Mouse (Mus musculus) midbrain, postnatal 0 days (tissue): Measurements from ENCODE around the gene Prss29. TPM values are rescaled to one million over a fixed set of nuclear protein-coding genes. Genes with fewer than 3 reads are reported as not detected.

Experiments used
- ATAC-seq: fragments of 200-750 bp; cut with Nextera tagmentation; 2 replicates; pipeline ENCODE4 v1.8.0; 2017; ENCODE audit warnings: moderate number of reproducible peaks, mild to moderate bottlenecking, moderate TSS enrichment, moderate library complexity; ENCODE audit not compliant: low FRiP score
- DNase-seq: peaks from one replicate; pipeline ENCODE4 v3.0.0-alpha.2; 2015; ENCODE audit warnings: low spot score
- H3K27ac ChIP-seq: fragments of 300-500 bp; sonication (generic); 2 replicates; pipeline ENCODE4 v1.5.1; 2014; ENCODE audit warnings: low read depth, mild to moderate bottlenecking, low read length, mixed read lengths
- H3K27me3 ChIP-seq: fragments of 300-500 bp; sonication (generic); 2 replicates; pipeline ENCODE4 v1.6.1; 2014; ENCODE audit warnings: low read length, control low read depth, mixed read lengths; ENCODE audit not compliant: insufficient read depth
- H3K36me3 ChIP-seq: fragments of 300-500 bp; sonication (generic); 2 replicates; pipeline ENCODE4 v1.6.1; 2014; ENCODE audit warnings: low read length, control low read depth, mixed read lengths; ENCODE audit not compliant: insufficient read depth
- H3K4me1 ChIP-seq: fragments of 300-500 bp; sonication (generic); 2 replicates; pipeline ENCODE4 v1.6.1; 2014; ENCODE audit warnings: mild to moderate bottlenecking, control low read depth, antibody characterized with exemption, low read length, mixed read lengths; ENCODE audit not compliant: insufficient read depth
- H3K4me2 ChIP-seq: fragments of 300-500 bp; sonication (generic); 2 replicates; pipeline ENCODE4 v1.6.1; 2014; ENCODE audit warnings: low read depth, mild to moderate bottlenecking, low read length, mixed read lengths; ENCODE audit not compliant: poor library complexity, severe bottlenecking
- H3K4me3 ChIP-seq: fragments of 300-500 bp; sonication (generic); 2 replicates; pipeline ENCODE4 v1.5.1; 2014; ENCODE audit warnings: low read depth, mild to moderate bottlenecking, low read length, moderate library complexity
- H3K9ac ChIP-seq: fragments of 300-500 bp; sonication (generic); replicated peaks from 2 replicates; pipeline ENCODE4 v1.6.1; 2014; ENCODE audit warnings: mild to moderate bottlenecking, low read length, moderate library complexity, mixed read lengths; ENCODE audit not compliant: poor library complexity, severe bottlenecking
- H3K9me3 ChIP-seq: fragments of 300-500 bp; sonication (generic); 2 replicates; pipeline ENCODE4 v1.6.1; 2016; ENCODE audit warnings: low read length, control low read depth
- CTCF ChIP-seq: IDR thresholded peaks from 2 replicates; pipeline ENCODE4 v1.5.1; 2016; ENCODE audit warnings: antibody characterized with exemption, mild to moderate bottlenecking
- WGBS: fragments of 180-500 bp; shearing (Covaris S2); extraction: QIAGEN DNeasy Blood & Tissue Kit; methylation state at CpG from one replicate; pipeline ENCODE4 v1.1.7; 2014; 5-methylcytosine and 5-hydroxymethylcytosine counted together
- polyA plus RNA-seq: library from polyadenylated mRNA; unstranded; fragments of >200 nt; fragmentation: Nextera tagmentation; extraction: Ambion mirVana; gene quantifications from 2 replicates; pipeline ENCODE4 v1.2.1, GENCODE M21; 2015
- total RNA-seq: library from RNA; depleted of rRNA; stranded (reverse); fragments of >200 nt; gene quantifications from 2 replicates; pipeline ENCODE4 v1.2.3, GENCODE M21; 2014

Gene Prss29
- total and polyA plus RNA-seq, 2 experiments from 2014 or later = not detected

DNA sequence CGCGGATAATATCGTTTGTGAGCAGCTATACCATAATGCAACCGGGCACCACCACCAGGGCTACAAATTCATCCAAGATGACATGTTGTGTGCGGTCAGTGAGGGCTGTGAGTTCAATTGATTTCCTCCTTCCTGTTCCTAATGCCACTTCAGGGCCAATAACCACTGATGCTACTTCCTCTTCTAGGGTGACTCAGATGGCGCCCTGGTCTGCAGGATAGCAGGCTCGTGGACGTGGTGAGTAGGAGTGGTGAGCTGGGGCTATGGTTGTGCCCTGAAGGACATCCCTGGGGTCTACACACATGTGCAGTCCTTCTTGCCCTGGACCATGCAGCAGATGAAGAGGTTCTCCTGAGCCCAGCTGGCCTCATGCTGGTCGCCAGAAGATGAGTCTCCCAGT is 13.9 kb downstream of the Prss29 start:
- Histone ChIP-seq H3K36me3 (no peaks in the 10 kb centered on the region), H3K27me3 (0 out of 2 replicates have a peak, but pooled peaks cover 6% of the 10 kb centered on the region), H3K9me3 (no peaks in the 10 kb centered on the region), H3K4me3 (no peak overlapping the region), H3K4me2 (no peak overlapping the region), H3K27ac (no peak overlapping the region), H3K9ac (no peak overlapping the region), H3K4me1 (no peaks in the 10 kb centered on the region)
- TF ChIP-seq CTCF = no peak
- no peak for ATAC-seq
- DNase-seq = no peak
- WGBS = 78% methylated on average over 9 of the region's 9 CpGs

DNA sequence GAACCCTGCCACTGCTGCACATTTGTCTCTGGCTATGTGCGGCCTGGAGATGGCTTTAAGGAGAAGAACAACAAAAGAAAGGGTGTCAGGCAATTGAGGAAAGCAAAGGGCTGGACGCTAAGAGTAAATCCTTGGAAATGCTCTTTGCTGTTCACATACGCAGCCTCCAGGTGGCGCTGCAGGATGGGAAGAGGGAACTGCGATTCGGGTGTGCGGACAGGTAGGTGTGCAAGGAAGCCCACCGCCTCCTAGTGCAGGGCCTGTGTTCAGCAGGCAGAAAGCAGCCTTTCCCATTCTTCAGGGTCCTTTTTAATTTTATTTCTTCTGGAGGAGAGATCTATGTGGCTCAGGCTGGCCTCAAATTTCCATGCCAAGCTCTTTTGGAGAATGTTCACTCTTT is 15.5 kb downstream of the Prss29 start:
- no peaks in the 10 kb centered on the region for H3K36me3 ChIP-seq
- peak; percentile 52; the same call in 1 of the 2 replicates for ATAC-seq
- H3K4me3 ChIP-seq = no peak overlapping the region
- peak; percentile 81 for DNase-seq
- H3K4me2 ChIP-seq = no peak overlapping the region
- peak; percentile 99 for TF ChIP-seq CTCF
- no peak overlapping the region; the same call in 1 of the 2 replicates for H3K9ac ChIP-seq
- no peak overlapping the region for H3K27ac ChIP-seq
- 0 out of 2 replicates have a peak, but pooled peaks cover 6% of the 10 kb centered on the region for H3K27me3 ChIP-seq
- no peaks in the 10 kb centered on the region for H3K4me1 ChIP-seq
- WGBS = 2% methylated on average over 8 of the region's 8 CpGs
- H3K9me3 ChIP-seq = no peaks in the 10 kb centered on the region

- 83% methylated on average over 4 of the region's 4 CpGs for WGBS
- Histone ChIP-seq H3K9ac (no peak overlapping the region), H3K27ac (no peak overlapping the region), H3K27me3 (no peaks in the 10 kb centered on the region), H3K36me3 (no peaks in the 10 kb centered on the region), H3K4me2 (no peak overlapping the region), H3K9me3 (no peaks in the 10 kb centered on the region), H3K4me3 (no peak overlapping the region), H3K4me1 (no peaks in the 10 kb centered on the region)
- no peak for TF ChIP-seq CTCF
- DNase-seq = no peak
- ATAC-seq = no peak
These were observed 19.8 kb downstream of the Prss29 start for GRCm38 (mm10) chr17:25338218-25338617.

DNA sequence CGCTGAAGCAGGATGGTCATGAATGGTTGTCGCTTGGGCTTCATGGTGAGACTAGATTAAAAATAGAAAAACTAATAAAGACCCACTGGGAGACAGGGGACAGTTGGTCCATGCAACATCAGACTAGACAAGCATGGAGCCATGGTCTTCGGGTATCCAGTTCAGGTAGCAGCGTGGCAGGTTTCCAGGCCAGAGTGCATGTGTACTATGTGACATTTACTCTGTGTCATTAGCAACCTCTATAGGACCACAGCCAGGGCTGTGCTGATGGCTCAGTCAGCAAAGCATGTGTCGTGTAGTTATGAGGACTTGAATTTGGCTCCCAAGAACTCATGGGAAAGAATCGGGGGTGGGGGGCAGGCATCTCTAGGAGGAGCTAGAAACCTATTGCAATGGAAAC is 21.5 kb downstream of the Prss29 start:
- no peaks in the 10 kb centered on the region for H3K27me3 ChIP-seq
- no peaks in the 10 kb centered on the region for H3K9me3 ChIP-seq
- H3K4me2 ChIP-seq = no peak overlapping the region
- H3K27ac ChIP-seq = no peak overlapping the region
- H3K36me3 ChIP-seq = no peaks in the 10 kb centered on the region
- H3K4me1 ChIP-seq = no peaks in the 10 kb centered on the region
- no peak overlapping the region for H3K9ac ChIP-seq
- WGBS = 89% methylated on average over 6 of the region's 6 CpGs
- DNase-seq (no peak), ATAC-seq (no peak)
- TF ChIP-seq CTCF = no peak
- H3K4me3 ChIP-seq = no peak overlapping the region

GRCm38 (mm10) chr17:25341490-25341889 is 23.0 kb downstream of the Prss29 start:
- no peaks in the 10 kb centered on the region for H3K27me3 ChIP-seq
- TF ChIP-seq CTCF = no peak
- H3K9ac ChIP-seq = no peak overlapping the region
- no peaks in the 10 kb centered on the region for H3K9me3 ChIP-seq
- H3K36me3 ChIP-seq = no peaks in the 10 kb centered on the region
- no peaks in the 10 kb centered on the region for H3K4me1 ChIP-seq
- no peak overlapping the region for H3K4me2 ChIP-seq
- ATAC-seq = no peak
- H3K27ac ChIP-seq = no peak overlapping the region
- WGBS = 68% methylated on average over 3 of the region's 3 CpGs
- H3K4me3 ChIP-seq = no peak overlapping the region
- DNase-seq = no peak

DNA sequence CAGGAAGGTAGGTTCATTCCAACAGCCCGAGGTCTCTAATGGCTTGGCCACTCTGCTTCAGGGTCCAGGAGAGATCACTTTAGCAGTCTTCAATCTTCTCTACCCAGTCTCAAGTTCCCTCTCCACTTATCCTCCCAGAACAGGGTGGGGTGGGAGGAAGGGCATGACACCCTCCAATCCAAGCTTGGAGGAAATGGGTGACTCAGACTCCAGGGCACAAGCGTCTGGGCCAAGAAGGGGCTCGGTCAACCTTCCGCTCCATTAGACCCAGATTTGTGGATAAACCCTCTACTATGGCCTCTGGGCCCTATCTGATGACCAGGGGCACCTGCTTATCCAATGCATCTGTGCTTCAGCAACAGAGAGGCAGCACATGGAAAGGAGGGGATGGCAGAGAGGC is 27.0 kb downstream of the Prss29 start, which contains the start of gene Tpsab1:
Tpsab1 (minus strand) TSS at position 101 of the 400 bp plus-strand sequence.
- H3K4me2 ChIP-seq = no peak within 1 kb of the TSS
- H3K4me3 ChIP-seq = no peak within 1 kb of the TSS
- H3K27me3 ChIP-seq = no peaks in the 10 kb centered on the region
- no peaks in the 10 kb centered on the region for H3K9me3 ChIP-seq
- DNase-seq = no peak
- H3K9ac ChIP-seq = no peak within 1 kb of the TSS
- no peaks in the 10 kb centered on the region for H3K4me1 ChIP-seq
- no peak for ATAC-seq
- H3K36me3 ChIP-seq = no peaks in the 10 kb centered on the region
- 91% methylated on average over 4 of the region's 4 CpGs for WGBS
- no peak within 1 kb of the TSS for H3K27ac ChIP-seq
- no peak for TF ChIP-seq CTCF
